Mouse (Mus musculus) thymus, adult 2 months (tissue): ENCODE measurements around the gene Med14.

Source experiments
- CTCF ChIP-seq: fragments of 200-500 bp; IDR thresholded peaks from 2 replicates; pipeline ENCODE4 v1.5.1; 2012; ENCODE audit warnings: mild to moderate bottlenecking, control low read depth, low read length, moderate library complexity, borderline replicate concordance; ENCODE audit not compliant: control insufficient read depth, poor library complexity, insufficient read depth; ENCODE audit errors: extremely low read depth
- POLR2A ChIP-seq: fragments of 200-500 bp; IDR thresholded peaks from 2 replicates; pipeline ENCODE4 v1.6.1; 2012; ENCODE audit warnings: mild to moderate bottlenecking, low read length, control low read depth, moderate library complexity; ENCODE audit not compliant: control insufficient read depth, poor library complexity, insufficient read depth; ENCODE audit errors: extremely low read depth

GRCm38 (mm10) chrX:12773236-12773635, 11.4 kb upstream of the Med14 start:
- TF ChIP-seq CTCF (no peak), POLR2A (no peak)
